Mouse (Mus musculus) testis, adult 2 months (tissue): Measurements from ENCODE around the gene Tesk2. TPM values are rescaled to one million over a fixed set of nuclear protein-coding genes. Genes with fewer than 3 reads are reported as not detected.

Experiments
- H3K27ac ChIP-seq: fragments of 200-500 bp; 2 replicates; pipeline ENCODE4 v1.5.1; 2012; ENCODE audit warnings: low read depth, low read length; ENCODE audit not compliant: control insufficient read depth, insufficient read depth
- H3K27me3 ChIP-seq: fragments of 200-500 bp; 2 replicates; pipeline ENCODE4 v1.6.1; 2012; ENCODE audit warnings: mild to moderate bottlenecking, low read length, moderate library complexity; ENCODE audit not compliant: control insufficient read depth, insufficient read depth
- H3K36me3 ChIP-seq: fragments of 200-500 bp; 2 replicates; pipeline ENCODE4 v1.6.1; 2012; ENCODE audit warnings: mild to moderate bottlenecking, low read length; ENCODE audit not compliant: control insufficient read depth, insufficient read depth
- H3K4me1 ChIP-seq: fragments of 200-500 bp; 2 replicates; pipeline ENCODE4 v1.6.1; 2012; ENCODE audit warnings: low read length; ENCODE audit not compliant: control insufficient read depth, insufficient read depth
- H3K4me3 ChIP-seq: fragments of 200-500 bp; 2 replicates; pipeline ENCODE4 v1.5.1; 2012; ENCODE audit warnings: low read depth, mild to moderate bottlenecking, low read length, moderate library complexity, mixed read lengths; ENCODE audit not compliant: control insufficient read depth
- CTCF ChIP-seq: fragments of 200-500 bp; IDR thresholded peaks from 2 replicates; pipeline ENCODE4 v1.5.1; 2012; ENCODE audit warnings: low read depth, mild to moderate bottlenecking, inconsistent platforms, low read length, moderate library complexity; ENCODE audit not compliant: control insufficient read depth, insufficient read depth, insufficient replicate concordance
- POLR2A ChIP-seq: fragments of 200-500 bp; IDR thresholded peaks from 2 replicates; pipeline ENCODE4 v1.6.1; 2012; ENCODE audit warnings: low read depth, mild to moderate bottlenecking, inconsistent platforms, low read length, moderate library complexity; ENCODE audit not compliant: control insufficient read depth
- polyA plus RNA-seq: library from polyadenylated mRNA; depleted of rRNA; stranded (reverse); fragments of >200 nt; gene quantifications from 2 replicates; pipeline ENCODE4 v1.2.3, GENCODE M21; 2012

Tesk2 gene
- polyA plus RNA-seq, 1 experiment = 35.0 TPM

GRCm38 (mm10) chr4:116721098-116721628 is 415 bp downstream of the Tesk2 start:
- TF ChIP-seq POLR2A (no peak), CTCF (no peak)
- H3K27ac ChIP-seq = peak overlapping the region; percentile 85
- 0 out of 2 replicates have a peak, but pooled peaks cover 2% of the 10 kb centered on the region for H3K4me1 ChIP-seq
- H3K27me3 ChIP-seq = no peaks in the 10 kb centered on the region
- H3K4me3 ChIP-seq = peak overlapping the region; percentile 86
- no peaks in the 10 kb centered on the region; the same call in 1 of the 2 replicates for H3K36me3 ChIP-seq

DNA sequence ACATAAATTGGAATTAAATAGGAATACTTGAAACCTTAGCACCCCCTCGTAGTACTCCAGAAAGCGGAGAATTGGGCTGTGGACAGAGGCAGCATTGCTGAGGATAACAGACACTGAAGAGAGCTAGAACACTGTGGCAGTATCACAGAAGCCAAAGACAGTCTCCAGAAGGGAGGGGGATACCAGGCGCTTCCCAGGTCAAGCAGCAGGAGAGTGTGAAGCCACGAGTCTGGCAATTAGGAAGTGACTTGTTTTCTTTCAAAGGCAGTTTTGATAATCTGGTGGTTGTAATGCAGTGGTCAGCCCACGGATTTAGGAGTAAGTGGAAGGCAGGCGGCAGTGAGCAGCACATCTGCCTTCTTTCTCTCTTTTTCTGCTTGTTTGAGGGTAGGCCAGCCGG is 1.5 kb downstream of the Tesk2 start:
- no peaks in the 10 kb centered on the region for H3K27me3 ChIP-seq
- TF ChIP-seq POLR2A (no peak), CTCF (no peak)
- H3K36me3 ChIP-seq = no peaks in the 10 kb centered on the region; the same call in 1 of the 2 replicates
- H3K4me1 ChIP-seq = 0 out of 2 replicates have a peak, but pooled peaks cover 2% of the 10 kb centered on the region
- H3K27ac ChIP-seq = no peak overlapping the region
- H3K4me3 ChIP-seq = peak overlapping the region; percentile 63

DNA sequence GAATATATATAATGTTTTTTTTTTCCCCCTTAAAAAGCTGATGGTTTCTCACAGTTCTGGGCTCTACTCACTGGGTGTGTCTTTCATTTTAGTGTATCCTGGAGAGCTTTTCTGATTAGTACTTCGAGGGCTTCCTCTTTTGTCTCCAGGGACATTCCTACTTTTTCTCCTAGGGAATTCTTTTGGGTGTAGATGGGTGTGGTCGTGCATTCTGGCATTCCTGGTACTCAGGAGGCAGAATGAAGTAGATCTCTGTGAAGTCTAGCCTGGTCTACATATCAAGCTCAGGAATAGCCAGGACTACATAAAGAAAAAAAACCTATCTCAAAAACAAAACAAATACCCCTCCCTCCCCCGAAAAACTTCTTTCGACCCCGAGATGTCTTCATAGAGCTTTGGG is 4.7 kb downstream of the Tesk2 start:
- H3K4me3 ChIP-seq = no peak overlapping the region
- TF ChIP-seq CTCF = no peak
- H3K4me1 ChIP-seq = 0 out of 2 replicates have a peak, but pooled peaks cover 2% of the 10 kb centered on the region
- H3K27me3 ChIP-seq = no peaks in the 10 kb centered on the region
- no peaks in the 10 kb centered on the region; the same call in 1 of the 2 replicates for H3K36me3 ChIP-seq
- H3K27ac ChIP-seq = no peak overlapping the region

- TF ChIP-seq POLR2A (no peak), CTCF (no peak)
Measured at GRCm38 (mm10) chr4:116727401-116727800, 6.7 kb downstream of the Tesk2 start.

GRCm38 (mm10) chr4:116729532-116729931 is 8.8 kb downstream of the Tesk2 start:
- Histone ChIP-seq H3K4me1 (no peaks in the 10 kb centered on the region), H3K27ac (no peak overlapping the region), H3K36me3 (no peaks in the 10 kb centered on the region; the same call in 1 of the 2 replicates), H3K4me3 (no peak overlapping the region), H3K27me3 (no peaks in the 10 kb centered on the region)
- TF ChIP-seq POLR2A (no peak), CTCF (no peak)

More at GRCm38 (mm10) chr4:116727401-116727800, 6.7 kb downstream of the Tesk2 start:
- H3K27me3 ChIP-seq = no peaks in the 10 kb centered on the region
- H3K36me3 ChIP-seq = no peaks in the 10 kb centered on the region; the same call in 1 of the 2 replicates
- H3K4me3 ChIP-seq = no peak overlapping the region
- H3K4me1 ChIP-seq = no peaks in the 10 kb centered on the region
- no peak overlapping the region for H3K27ac ChIP-seq

DNA sequence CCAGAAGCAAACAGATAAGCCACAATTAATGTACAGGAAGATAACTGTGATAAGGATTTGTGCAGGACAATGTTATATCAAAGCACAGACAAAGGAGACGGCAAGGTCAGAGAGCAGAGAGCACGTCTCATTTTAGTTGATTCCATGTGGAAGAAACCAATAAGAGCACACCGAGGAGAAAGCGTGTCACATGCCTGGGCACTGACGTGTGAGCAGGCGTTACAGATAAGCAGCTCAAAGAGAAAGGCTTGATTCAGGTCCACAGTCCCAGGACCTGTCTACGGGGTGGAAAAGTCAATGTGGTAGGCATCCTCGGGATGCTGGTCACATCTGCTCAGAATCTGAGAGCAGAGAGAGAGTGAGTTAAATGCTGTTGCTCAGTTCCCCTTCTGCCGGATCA is 10.3 kb downstream of the Tesk2 start:
- Histone ChIP-seq H3K27me3 (no peaks in the 10 kb centered on the region), H3K36me3 (no peaks in the 10 kb centered on the region), H3K4me3 (no peak overlapping the region), H3K4me1 (no peaks in the 10 kb centered on the region), H3K27ac (no peak overlapping the region)
- TF ChIP-seq CTCF (no peak), POLR2A (no peak)

DNA sequence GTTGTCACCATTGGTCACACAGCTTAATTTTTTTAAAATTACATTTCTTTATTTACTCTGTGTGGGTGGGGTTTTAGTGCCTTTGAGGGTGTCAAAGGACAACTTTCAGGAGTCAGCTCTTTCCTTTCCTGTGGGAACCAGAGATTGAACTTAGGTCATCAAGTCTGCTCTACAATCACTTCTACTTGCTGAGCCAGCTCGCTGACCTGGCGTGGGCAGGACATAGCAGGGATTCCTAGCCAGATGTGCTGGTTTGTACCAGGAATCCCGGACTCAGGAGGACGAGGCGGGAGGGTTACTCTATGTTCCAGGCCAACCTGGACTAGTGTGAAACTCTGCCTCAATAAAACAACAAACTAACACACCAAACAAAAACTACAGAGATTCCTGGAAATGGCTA is 11.6 kb downstream of the Tesk2 start:
- TF ChIP-seq POLR2A = no peak
- no peak for TF ChIP-seq CTCF
- Histone ChIP-seq H3K4me1 (no peaks in the 10 kb centered on the region), H3K36me3 (no peaks in the 10 kb centered on the region), H3K27me3 (no peaks in the 10 kb centered on the region), H3K4me3 (no peak overlapping the region), H3K27ac (no peak overlapping the region)

GRCm38 (mm10) chr4:116734996-116735395 is 14.2 kb downstream of the Tesk2 start:
- H3K27me3 ChIP-seq = no peaks in the 10 kb centered on the region
- TF ChIP-seq POLR2A (no peak), CTCF (no peak)
- no peaks in the 10 kb centered on the region for H3K36me3 ChIP-seq
- H3K27ac ChIP-seq = no peak overlapping the region
- H3K4me3 ChIP-seq = no peak overlapping the region
- H3K4me1 ChIP-seq = no peaks in the 10 kb centered on the region
